Mouse (Mus musculus) macrophage (primary cell): ENCODE measurements around the gene Gm43951. TPM values are rescaled to one million over a fixed set of nuclear protein-coding genes. Genes with fewer than 3 reads are reported as not detected.

Experiments
- H3K27ac ChIP-seq: fragments of 350-480 bp; formaldehyde crosslinking; 2 replicates; pipeline ENCODE4 v1.9.0; 2021
- H3K36me3 ChIP-seq: fragments of 350-480 bp; formaldehyde crosslinking; 2 replicates; pipeline ENCODE4 v1.9.0; 2021; ENCODE audit errors: inconsistent target
- H3K4me3 ChIP-seq: fragments of 350-480 bp; formaldehyde crosslinking; 2 replicates; pipeline ENCODE4 v1.9.0; 2021; ENCODE audit errors: inconsistent target
- H3K79me2 ChIP-seq: fragments of 350-480 bp; formaldehyde crosslinking; 2 replicates; pipeline ENCODE4 v1.9.0; 2021; ENCODE audit errors: inconsistent target
- WGBS: methylation state at CpG from one replicate; pipeline ENCODE4 v1.1.7; 2026; ENCODE audit warnings: inconsistent platforms; ENCODE audit not compliant: missing documents; 5-methylcytosine and 5-hydroxymethylcytosine counted together
- polyA plus RNA-seq: library from polyadenylated mRNA; stranded (reverse); fragments of 250-400 nt; gene quantifications from 3 replicates; pipeline ENCODE4 v1.2.4, GENCODE M21; 2018; ENCODE audit warnings: inconsistent platforms
- total RNA-seq, 78 experiments: library from RNA; depleted of rRNA; stranded (reverse); fragments of 250-400 nt; gene quantifications; 1 replicate in 9 of 78; 2 replicates in 24 of 78; 3 replicates in 43 of 78; 4 replicates in 2 of 78; pipeline ENCODE4 v1.2.4; 2018; ENCODE audit warnings: inconsistent platforms in 56 of 78

The Gm43951 gene
- total RNA-seq (2018; cell fraction: chromatin; rRNA removed): 10 to 100 TPM in 6 of 26 experiments, 1 to 10 TPM in 20; 2.0 to 12.2 (median 5.8) TPM
- under 1 TPM in 21 of 26 experiments, not detected in 5; 0.04 to 0.45 (median 0.18) TPM for total RNA-seq (2018; cell fraction: cytosol; rRNA removed)
- total RNA-seq (2018; cell fraction: nucleus; rRNA removed): 10 to 100 TPM in 1 of 26 experiments, 1 to 10 TPM in 23, under 1 TPM in 2; 0.83 to 10.4 (median 3.0) TPM
- polyA plus RNA-seq: 0.19 to 0.22 TPM (median 0.21 TPM) in 3 replicates

DNA sequence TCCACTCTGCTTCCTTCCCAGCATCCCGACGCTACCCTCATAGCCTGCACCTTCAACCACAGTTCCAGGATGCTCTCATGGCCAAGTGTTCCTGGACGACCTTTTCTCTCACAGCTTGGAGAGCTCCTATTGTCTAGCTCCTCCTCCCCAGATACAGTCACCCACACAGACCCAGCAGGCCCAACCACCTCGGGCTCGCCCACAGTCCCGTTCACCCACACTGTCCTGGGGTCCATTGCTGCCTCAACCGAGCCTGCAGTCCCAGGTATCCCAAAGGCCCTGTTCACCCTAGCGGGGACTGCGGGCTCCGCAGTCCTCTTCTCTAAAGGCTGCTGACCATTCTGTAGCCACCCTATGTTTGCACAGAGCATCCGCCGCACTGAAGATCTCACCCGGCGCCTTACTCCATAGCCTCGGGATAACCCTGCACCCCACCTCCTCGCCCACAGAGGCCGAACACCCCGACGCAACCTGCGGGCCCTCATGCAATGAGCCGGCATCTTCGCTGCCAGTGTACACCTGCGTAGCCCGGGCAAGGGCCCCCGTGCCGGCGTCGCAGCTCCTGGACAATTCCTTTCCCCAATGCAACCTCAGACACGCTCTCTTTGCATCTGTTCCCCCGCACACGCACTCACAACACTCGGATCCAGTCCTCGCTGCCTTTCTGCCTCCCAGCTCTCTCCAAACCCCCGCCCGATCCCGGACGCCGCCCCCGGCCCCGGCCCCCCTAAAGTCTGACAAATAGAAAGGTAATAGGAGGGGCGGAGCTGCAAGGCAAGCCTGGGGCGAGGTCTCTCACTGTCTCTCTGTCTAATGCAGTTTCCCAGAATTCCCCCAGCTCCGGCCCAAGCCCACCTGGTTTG is at the start of gene Gm43951:
Gm43951 (minus strand) TSS at position 500 of the 863 bp plus-strand sequence.
- H3K36me3 ChIP-seq: peaks cover 16% of the 10 kb centered on the region; the same call in 1 of the 2 replicates
- H3K27ac ChIP-seq: peak within 1 kb of the TSS; percentile 68
- WGBS: 3% methylated on average over 34 of the region's 43 CpGs
- H3K4me3 ChIP-seq: peak within 1 kb of the TSS; percentile 98
- peaks cover 59% of the 10 kb centered on the region for H3K79me2 ChIP-seq

DNA sequence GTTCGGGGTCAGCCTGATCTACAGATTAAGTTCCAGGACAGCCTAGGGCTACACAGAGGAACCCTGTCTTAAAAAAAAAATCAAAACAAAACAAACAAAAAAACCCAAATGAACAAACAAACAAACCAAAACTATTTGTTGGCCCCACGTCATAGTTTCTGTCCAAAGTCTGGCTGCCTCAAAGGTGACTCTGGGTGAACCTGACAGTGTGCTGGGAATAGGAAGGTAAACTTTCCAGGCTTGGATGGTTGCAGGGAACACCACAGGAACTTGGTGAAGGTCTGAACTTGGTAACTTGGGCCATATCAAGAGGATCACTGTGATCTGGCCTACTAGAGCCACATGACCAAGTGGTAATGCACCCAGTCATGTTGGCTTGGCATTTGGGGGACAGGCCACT is 49.8 kb upstream of the Gm43951 start:
- Histone ChIP-seq H3K36me3 (no peaks in the 10 kb centered on the region), H3K4me3 (no peak overlapping the region), H3K79me2 (no peaks in the 10 kb centered on the region), H3K27ac (no peak overlapping the region)
- WGBS: 85% methylated on average over 2 of the region's 2 CpGs

DNA sequence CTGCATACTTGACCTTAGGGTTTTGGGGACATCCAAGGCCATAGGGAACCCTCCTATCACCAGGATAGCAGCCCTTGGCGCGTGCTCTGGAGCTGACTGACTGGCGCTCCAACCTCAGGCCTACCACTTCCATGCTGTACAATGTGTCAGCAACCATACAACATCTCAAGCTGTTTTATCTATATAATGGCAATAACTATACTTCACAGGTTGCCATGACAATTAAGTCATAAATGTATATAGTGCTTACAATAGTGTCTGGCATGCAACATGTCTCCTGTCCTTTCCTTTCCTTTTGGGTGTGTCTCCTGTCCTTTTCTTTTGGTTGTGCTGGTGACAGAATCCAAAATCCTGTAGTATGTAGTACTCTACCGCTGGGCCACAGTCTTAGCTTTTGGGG is 49.0 kb upstream of the Gm43951 start:
- Histone ChIP-seq H3K79me2 (no peaks in the 10 kb centered on the region), H3K36me3 (no peaks in the 10 kb centered on the region), H3K4me3 (no peak overlapping the region), H3K27ac (no peak overlapping the region)
- 93% methylated on average over 4 of the region's 4 CpGs for WGBS

DNA sequence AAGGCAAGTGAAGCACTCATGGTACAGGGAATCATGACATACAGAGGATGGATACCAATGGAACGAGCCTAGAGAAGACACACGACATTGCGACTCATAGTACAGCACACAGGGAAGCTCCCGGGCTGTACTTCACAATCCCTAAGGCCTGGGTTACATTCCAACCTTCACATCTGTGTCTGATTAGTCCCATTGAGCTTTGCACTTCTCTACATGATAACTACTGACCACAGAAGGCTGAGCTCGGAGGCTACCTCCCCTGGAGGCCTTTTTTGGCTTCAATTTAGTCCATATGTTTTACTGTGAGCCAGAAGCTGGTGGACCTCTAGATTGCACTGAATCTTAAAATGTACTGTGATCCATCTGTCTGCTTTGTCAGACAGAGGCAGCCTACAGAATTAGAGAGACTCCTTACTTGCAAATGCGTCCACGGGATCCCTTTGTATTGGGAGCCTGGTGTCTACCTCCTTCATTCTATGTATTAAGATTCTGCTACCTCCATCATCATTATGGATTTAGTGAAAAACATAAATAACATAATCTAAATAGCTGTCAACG is 38.6 kb upstream of the Gm43951 start:
- Histone ChIP-seq H3K4me3 (no peak overlapping the region), H3K27ac (no peak overlapping the region), H3K79me2 (no peaks in the 10 kb centered on the region), H3K36me3 (no peaks in the 10 kb centered on the region)
- WGBS: 86% methylated on average over 8 of the region's 8 CpGs

DNA sequence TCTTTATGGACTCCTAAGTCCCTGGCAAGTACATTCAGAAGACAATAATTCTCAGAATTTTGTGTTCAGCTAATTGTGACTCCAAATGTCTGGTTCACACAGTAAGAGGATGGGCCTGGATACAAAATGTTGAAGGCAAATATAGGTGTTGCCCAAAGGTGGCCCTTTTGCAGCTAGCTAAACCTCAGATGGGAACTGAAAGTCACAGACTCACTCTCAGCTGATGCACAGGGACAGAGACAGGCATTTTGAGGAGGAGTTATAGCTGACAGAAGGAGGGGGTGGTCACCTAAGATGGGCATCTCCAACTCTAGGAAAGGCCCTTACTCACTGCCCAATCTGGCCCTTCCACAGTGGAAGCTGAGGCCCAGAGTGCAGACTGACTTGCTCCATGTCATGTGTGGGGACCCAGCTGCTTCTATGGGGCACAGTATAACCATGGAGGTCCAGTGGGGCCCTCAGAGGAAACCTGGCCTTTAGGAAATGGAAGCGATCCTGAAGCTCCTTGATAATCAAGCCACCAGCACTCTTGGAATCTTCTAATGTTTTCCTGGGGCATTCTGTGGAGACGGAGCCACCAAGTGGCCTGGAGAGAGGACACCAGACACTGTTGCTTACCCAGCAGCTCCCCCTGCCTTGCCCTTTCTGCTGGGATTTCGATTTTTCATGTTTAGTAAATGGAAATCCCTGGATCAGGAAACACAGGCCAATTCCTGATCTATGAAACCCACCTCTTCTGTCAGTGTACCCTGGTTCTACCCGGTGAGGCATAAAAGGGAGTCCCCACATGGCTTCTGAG is 33.6 kb upstream of the Gm43951 start:
- no peak overlapping the region for H3K27ac ChIP-seq
- WGBS: 58% methylated on average over 4 of the region's 4 CpGs
- no peaks in the 10 kb centered on the region for H3K79me2 ChIP-seq
- no peak overlapping the region for H3K4me3 ChIP-seq
- H3K36me3 ChIP-seq: no peaks in the 10 kb centered on the region

DNA sequence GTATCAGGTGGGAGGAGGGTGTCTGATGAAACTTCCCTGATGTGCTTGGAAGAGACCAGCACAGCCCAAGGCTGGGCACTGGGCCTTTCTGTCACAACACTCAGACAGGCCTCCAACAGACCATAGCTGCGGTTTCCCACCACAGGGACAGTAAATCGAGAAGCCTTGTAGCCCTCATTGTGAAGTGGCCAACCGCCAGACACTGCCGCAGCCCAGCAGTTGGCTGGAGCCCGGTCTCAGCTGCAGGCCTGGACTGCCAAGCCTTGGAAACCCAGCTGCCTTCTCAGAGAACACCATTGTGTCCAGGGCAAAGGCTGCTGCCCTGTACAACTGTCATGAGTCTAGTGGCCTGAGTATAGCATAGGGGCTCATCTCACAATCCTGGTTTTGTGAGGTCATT is 27.4 kb upstream of the Gm43951 start:
- Histone ChIP-seq H3K36me3 (no peaks in the 10 kb centered on the region), H3K4me3 (no peak overlapping the region), H3K79me2 (no peaks in the 10 kb centered on the region), H3K27ac (no peak overlapping the region)
- 72% methylated on average over 5 of the region's 5 CpGs for WGBS

DNA sequence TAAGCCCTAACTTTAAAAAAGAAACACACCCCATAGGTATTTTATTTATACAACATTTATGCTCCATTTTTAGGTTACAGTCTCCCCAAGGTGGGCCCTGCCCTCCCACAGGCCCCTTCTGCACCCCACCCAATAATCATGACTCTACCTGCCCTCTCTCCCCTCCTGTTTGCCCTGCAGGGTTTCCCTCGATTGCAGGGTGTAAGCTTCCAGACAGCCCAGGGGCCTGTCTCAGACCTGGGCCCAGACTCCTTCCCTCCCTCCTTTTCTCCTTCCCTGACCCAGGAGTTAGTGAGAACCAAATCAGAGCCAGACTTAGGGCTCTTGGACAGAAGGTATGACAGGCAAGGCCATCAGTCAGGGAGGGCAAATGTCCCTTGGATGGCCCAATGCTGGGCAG is 26.4 kb upstream of the Gm43951 start:
- Histone ChIP-seq H3K4me3 (no peak overlapping the region), H3K36me3 (no peaks in the 10 kb centered on the region), H3K27ac (no peak overlapping the region), H3K79me2 (no peaks in the 10 kb centered on the region)
- WGBS: 91% methylated on average over 1 of the region's 1 CpGs

DNA sequence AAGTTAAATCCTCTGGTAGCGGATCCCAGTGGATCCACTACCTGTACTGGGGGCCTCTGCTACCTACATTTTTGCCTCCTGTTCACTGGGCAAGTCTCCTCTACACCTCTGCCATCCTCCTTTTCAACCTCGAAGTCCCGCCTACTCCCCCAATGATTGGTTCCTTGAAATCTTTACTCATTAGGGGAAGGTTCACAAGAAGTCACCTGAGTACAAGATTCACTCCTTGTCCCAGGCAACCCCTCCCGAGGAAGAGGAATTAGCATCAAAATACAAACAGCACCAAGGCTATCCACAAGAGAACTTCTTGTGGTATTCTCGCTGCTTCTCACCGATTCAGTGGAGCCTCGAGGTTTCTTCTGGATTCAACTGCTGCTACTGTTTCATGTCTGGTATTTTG is 25.4 kb upstream of the Gm43951 start:
- no peak overlapping the region for H3K27ac ChIP-seq
- no peaks in the 10 kb centered on the region for H3K36me3 ChIP-seq
- H3K4me3 ChIP-seq: no peak overlapping the region
- no peaks in the 10 kb centered on the region for H3K79me2 ChIP-seq
- WGBS: 85% methylated on average over 7 of the region's 7 CpGs

DNA sequence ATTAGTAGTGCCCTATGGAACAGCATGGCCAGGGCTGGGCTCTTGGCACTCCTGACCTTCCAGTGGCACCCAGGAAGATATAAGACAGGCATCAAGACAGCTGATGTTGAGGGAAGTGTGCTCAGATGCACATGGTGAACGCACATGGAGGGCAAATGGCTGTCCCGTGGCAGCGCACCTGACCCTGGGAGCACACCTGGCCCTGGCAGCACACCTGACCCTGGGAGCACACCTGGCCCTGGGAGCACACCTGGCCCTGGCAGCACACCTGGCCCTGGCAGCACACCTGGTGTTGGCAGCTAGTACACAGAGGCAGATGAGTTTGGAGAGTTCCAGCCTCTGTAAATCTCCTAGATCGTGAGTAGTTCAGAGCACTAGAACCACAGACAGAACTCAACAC is 21.9 kb upstream of the Gm43951 start:
- whole genome bisulfite sequencing: 86% methylated on average over 4 of the region's 4 CpGs
- Histone ChIP-seq H3K27ac (no peak overlapping the region), H3K36me3 (no peaks in the 10 kb centered on the region), H3K4me3 (no peak overlapping the region), H3K79me2 (no peaks in the 10 kb centered on the region)

DNA sequence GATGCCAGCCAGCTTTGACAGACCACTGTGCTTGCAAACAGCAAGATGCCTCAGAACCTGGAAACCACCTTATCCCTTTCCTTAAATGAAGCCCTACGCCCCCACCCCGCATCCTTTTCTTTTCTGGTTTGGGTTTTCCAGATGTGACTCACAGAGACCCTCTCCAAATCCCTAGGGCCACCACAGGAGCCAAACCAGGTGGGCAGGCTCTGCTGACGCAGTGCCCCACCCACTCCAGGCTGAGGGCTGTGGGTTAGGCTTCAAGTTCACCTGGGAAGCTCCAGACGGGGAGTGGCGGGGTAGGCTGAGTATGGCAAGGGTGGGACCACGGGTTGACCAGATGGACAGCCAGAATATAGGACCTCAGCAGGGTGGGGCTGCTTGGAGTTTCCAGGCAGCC is 20.3 kb upstream of the Gm43951 start:
- H3K4me3 ChIP-seq: no peak overlapping the region
- H3K36me3 ChIP-seq: no peaks in the 10 kb centered on the region
- H3K79me2 ChIP-seq: no peaks in the 10 kb centered on the region
- H3K27ac ChIP-seq: no peak overlapping the region
- WGBS: 84% methylated on average over 6 of the region's 6 CpGs

DNA sequence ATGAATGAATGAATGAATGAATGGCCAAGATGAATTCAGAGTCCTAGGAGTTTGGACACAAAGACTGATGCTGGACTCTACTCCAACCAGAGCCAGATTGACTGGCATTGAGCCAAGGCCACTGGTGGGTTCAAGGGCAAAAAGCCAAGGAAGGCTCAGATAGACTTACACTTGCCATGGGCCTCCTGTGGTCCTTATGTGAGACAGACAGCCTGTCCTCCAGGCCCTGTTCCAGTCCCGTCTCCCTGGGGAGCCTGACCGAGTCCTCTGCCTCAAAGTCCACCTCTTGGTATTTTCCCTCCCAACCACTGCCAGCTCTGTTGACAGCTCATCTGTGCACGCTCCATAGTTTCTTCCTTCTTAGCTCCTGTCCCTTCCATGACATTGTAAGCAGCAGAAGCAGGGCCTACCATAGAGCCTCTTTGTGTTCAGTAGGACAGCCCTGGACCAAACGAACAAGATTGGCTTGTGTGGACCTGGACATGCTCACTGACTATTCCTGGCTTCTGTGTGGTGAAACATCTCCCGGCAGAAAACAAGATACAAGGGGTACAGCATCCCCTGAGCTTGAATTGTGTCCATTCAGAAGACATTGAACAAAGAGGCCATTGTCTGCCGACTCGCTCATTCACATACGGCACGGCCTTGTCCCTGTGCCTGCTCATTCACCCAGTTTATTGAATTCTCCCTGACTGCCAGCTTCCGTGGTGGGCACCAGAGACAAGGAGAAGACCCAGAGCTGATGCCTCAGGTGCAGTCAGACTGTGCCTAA is 19.6 kb upstream of the Gm43951 start:
- Histone ChIP-seq H3K36me3 (no peaks in the 10 kb centered on the region), H3K79me2 (no peaks in the 10 kb centered on the region), H3K4me3 (no peak overlapping the region), H3K27ac (no peak overlapping the region)
- WGBS: 91% methylated on average over 10 of the region's 10 CpGs

DNA sequence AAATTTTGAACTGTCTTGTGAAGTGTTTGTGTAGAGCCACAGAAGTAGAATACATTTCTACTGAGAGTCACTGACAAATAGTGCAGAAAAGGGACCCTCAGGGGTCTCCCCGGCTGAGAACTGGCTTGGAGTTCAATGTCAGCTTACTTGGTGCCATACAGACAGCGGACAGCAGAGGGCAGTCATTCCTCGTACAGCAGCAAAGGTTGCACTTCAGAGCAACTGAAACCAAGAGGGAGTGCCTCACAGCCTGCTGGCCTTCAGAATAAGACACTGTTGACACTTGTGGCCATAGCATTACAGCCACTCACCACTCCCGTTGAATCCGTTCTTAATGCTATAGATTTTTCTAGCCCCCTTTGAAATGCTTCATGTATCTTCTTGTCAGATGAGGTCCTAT is 18.2 kb upstream of the Gm43951 start:
- 8% methylated on average over 5 of the region's 5 CpGs for WGBS
- Histone ChIP-seq H3K27ac (no peak overlapping the region), H3K36me3 (no peaks in the 10 kb centered on the region), H3K4me3 (no peak overlapping the region), H3K79me2 (no peaks in the 10 kb centered on the region)

DNA sequence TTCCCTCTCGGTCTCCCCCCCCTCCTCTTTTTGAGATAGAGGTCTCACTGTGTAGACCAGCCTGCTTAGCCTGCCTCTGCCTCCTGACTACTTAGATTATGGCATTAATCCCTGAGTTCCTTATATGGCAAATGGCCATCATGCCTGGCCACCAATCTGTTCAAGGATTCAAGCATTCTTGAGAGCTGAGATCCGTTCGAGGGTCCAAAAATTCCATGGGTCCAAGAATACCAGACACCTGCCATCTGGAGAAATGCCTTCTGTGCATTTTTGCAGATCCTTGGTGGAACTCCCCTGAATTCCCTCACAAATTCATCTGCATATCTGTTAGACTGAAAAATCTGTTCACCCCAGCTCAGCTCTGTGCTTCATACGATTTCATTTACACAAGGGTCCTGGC is 16.8 kb upstream of the Gm43951 start:
- Histone ChIP-seq H3K36me3 (no peaks in the 10 kb centered on the region), H3K27ac (no peak overlapping the region), H3K79me2 (no peaks in the 10 kb centered on the region), H3K4me3 (no peak overlapping the region)
- 88% methylated on average over 4 of the region's 4 CpGs for WGBS

DNA sequence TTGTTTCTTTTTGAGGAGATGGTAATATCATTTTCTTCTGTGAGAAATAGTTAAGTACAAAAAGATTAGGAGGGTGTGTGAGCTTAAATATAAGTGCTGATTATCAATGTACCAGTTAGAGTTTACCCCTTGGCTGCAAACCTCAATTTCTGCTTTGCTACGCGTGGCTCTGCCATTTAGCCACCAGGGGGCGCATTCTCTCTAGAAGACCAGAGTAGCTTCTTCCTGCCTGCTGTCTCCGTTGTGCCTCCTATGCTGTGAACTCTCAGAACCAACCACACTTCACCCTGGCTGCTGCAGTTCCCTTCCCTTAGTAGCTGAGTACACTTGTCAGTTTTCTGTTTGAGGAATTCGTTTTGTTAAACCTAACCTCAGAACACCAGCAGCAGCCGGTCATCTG is 14.6 kb upstream of the Gm43951 start:
- Histone ChIP-seq H3K4me3 (no peak overlapping the region), H3K36me3 (no peaks in the 10 kb centered on the region), H3K79me2 (no peaks in the 10 kb centered on the region), H3K27ac (no peak overlapping the region)
- WGBS: 15% methylated on average over 6 of the region's 6 CpGs
